Mouse (Mus musculus) layer of hippocampus, adult 8-10 months (tissue): ENCODE results near the gene Tpsb2. TPM values are rescaled to one million over a fixed set of nuclear protein-coding genes. Genes with fewer than 3 reads are reported as not detected.

Experiments used
- DNase-seq, 2 experiments: peaks; one replicate each; pipeline ENCODE4 v3.0.0; 2022; ENCODE audit warnings: low spot score in 2 of 2
- total RNA-seq, 4 experiments: library from RNA; stranded (reverse); gene quantifications; 2 replicates each; pipeline ENCODE4 v1.2.4; 2022

Gene Tpsb2
- total RNA-seq: 1 to 10 TPM in 1 of 4 experiments, under 1 TPM in 3; 0.31 to 1.0 (median 0.59) TPM

DNA sequence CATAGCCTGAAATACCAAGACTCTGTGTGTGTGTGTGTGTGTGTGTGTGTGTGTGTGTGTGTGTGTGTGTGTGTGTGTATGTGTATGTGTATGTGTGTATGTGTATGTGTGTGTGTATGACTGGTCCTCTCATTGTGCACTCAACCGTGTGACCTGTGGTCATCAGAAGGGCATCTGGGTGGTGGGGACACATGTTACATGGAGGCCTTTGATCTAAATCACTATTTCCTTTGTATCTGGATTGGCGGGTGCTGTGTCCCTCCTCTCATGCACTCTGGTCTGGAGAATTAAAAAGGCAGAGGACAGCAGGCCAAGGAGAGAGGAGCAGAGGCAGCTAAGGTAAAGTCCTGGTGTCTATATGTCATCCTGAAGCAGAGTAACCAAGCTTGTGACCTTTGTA, at the start of gene Tpsb2:
TSS of gene Tpsb2 (plus strand) at position 301 of the 400 bp plus-strand sequence.
- no peak for DNase-seq

GRCm38 (mm10) chr17:25318354-25318753, 47.8 kb upstream of the Tpsb2 start, which contains the start of gene Prss29:
Gene Prss29 (plus strand): TSS chr17:25318654.
- no peak for DNase-seq

- no peak for DNase-seq
Measured at GRCm38 (mm10) chr17:25320819-25321218, 45.3 kb upstream of the Tpsb2 start.

- no peak for DNase-seq
Measured at GRCm38 (mm10) chr17:25322930-25323329, 43.2 kb upstream of the Tpsb2 start.

- no peak for DNase-seq
Measured at GRCm38 (mm10) chr17:25332321-25332720, 33.8 kb upstream of the Tpsb2 start.

- peak; percentile 12 to 51 for DNase-seq
Measured at GRCm38 (mm10) chr17:25333943-25334342, 32.2 kb upstream of the Tpsb2 start.

DNA sequence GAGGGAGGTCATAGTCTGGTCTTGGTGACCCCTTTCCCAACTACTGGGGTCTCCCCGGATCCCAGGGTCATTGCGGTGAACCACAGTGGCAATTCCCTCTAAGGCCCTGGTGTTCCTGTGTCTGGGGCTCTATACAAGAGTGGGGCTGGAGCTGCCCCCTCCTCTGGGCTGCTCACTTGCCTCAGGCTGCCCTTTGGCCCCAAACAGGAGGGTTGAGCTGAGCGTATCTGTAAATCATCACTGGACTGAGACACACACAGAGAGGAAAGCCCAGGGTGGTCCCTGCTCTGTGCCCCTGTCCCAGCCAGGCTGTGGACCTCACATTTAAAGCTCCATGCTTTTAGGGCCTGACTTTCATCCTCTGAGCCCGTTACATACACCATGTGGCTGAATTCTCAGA, 27.9 kb upstream of the Tpsb2 start:
- DNase-seq: no peak

- no peak for DNase-seq
Measured at GRCm38 (mm10) chr17:25340003-25340402, 26.1 kb upstream of the Tpsb2 start.

DNA sequence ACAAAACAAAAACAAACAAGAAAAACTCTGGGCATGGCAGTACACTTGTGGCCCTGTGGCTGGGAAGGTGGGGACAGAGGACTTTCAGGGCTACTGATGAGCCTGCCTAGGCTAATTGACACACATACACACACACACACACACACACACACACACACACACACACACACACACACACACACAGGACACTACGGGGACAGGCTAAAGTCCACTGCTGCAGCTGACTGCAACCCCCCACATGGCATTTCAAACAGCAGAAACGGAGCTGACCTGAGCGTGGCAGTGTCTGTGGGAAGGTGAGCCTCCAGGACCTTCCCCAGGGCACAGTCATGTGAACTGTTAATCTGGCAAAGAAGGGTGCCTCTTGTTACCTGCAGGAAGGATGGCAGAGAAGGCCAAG, 24.6 kb upstream of the Tpsb2 start:
- no peak for DNase-seq

GRCm38 (mm10) chr17:25345462-25345861, 20.6 kb upstream of the Tpsb2 start, which contains the start of gene Tpsab1:
Gene Tpsab1 (minus strand): TSS chr17:25345562.
- no peak for DNase-seq

DNA sequence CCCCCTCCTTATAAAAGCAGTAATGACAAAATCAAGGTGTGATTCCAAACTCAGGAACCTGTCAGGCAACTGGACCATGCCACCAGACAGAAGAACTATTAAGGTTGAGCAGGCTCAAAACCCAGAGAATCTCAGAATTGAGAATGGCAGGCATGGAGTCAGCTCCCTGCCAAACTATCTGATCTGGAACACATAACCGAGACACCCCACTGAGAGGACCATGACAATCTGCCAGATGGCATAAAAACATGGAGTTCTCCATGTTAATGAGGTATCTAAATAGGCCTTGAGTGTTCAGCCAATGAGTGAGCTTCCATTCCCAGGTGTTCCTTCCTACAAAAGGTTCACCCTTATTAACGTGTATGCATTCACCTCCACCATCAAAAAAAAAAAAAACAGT, 4.8 kb upstream of the Tpsb2 start:
- no peak for DNase-seq

DNA sequence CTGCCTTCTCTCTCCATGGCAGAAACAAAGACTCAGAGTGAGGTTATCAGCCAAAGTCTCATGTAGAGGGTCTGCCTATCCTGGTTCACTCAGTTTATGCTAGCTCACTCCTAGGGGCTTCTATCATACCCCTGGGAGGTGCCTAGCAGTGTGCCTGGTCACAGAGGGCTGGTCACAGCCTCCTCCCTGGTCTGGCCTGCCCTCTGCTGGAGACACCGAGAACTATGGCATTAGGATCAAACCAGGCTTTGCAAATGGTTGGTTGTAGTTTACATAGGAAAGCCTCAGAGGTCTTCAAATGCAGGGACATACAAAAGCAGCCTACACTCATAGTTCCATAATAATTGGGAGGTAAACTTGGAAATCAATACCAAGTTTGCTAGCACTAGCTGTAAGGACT, 2.4 kb upstream of the Tpsb2 start:
- peak in 1 of 2 experiments; percentile 35 for DNase-seq

- DNase-seq: no peak
Measured at GRCm38 (mm10) chr17:25368973-25369372, 2.9 kb downstream of the Tpsb2 start, which contains the start of gene Tpsg1. Gene Tpsg1 (plus strand): TSS chr17:25369273.

GRCm38 (mm10) chr17:25372491-25372890, 6.4 kb downstream of the Tpsb2 start:
- no peak for DNase-seq

DNA sequence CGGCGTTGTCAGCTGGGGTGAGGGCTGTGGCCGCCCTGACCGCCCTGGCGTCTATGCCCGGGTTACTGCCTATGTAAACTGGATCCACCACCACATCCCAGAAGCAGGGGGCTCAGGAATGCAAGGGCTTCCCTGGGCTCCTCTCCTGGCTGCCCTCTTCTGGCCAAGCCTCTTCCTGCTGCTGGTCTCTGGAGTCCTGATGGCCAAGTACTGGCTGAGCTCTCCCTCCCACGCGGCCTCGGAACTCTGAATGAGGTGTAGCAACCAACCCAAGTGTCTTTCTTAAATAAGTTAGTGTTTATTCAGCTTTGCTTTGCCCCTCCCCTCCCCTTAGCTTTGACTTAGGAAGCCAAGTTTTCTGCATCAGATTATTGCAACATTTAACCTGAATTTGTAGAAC, 7.9 kb downstream of the Tpsb2 start:
- no peak for DNase-seq

DNA sequence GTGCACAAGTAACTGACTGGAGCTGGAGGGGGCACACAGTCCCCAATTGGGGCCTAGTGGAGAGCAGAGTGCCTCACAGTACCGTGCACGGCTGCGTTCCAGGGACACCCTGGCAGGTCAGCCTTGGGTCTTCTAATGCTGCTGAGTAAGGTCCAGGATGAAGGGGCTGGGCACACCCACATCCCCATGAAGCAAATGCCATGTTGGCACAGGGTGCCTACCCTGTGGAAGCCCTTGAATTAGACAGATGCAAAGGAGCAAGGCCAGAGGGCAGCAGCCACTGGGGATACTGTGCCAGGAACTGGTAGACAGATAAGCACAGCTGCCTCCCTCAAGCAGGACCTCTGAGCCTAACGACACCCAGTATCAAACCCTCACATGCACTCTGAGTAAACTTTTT, 28.4 kb downstream of the Tpsb2 start:
- no peak for DNase-seq

DNA sequence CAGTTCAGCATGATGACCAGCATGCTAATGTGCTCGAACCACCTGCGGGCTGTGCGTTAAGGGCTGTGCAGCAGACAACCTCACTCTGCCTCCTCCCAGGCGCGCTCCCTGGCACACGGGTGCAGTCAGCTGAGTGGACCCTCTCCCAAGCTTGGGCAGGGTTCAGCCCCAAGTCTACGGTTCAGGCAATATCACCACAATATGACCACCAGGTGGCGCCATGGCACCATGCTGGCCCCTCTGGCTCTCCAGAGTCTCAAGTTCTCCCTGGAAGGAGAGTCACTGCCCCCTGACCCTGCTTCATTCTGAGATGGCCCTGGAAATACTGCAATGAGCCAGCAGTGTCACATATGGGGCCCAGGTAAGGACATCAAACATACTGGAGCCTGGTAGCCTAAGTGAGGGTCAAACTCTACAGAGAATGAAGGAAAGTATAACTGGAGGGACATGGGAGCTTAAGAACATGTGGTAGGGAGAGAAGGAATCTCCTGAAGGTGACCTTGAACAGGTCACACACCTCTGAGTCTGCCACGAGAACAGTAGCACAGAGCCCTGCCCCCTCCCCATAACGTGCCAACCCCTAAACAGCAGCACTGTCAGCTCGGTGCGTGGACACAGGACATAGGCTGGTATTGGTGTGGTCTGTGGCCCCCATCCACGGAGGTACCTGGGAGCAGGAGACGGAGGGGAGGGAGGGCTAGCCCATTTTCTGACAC, 31.9 kb downstream of the Tpsb2 start:
- DNase-seq: peak; percentile 48 to 84

GRCm38 (mm10) chr17:25398520-25398838, 32.4 kb downstream of the Tpsb2 start:
- no peak for DNase-seq

- no peak for DNase-seq
Measured at GRCm38 (mm10) chr17:25400443-25400842, 34.3 kb downstream of the Tpsb2 start.

DNA sequence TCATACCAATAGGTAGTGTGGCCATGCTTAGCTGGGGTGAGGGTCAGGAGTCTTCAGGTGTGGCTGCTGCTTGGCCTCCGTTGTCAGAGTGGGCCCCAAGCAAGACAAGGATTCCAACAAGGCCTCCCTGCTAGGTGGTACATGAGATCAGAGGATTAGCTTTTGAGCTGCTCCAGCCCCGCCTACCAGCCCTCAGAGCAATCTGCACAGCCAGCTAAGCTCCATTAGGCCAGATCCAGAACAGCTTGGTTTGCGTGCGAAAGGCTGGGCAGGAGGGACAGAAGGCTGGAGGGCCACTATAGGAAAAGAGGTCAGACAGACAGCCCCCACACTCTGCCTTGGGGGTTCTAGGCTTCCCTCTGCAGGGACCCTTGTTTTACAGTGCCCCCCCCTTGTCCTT, 35.4 kb downstream of the Tpsb2 start:
- no peak for DNase-seq

DNA sequence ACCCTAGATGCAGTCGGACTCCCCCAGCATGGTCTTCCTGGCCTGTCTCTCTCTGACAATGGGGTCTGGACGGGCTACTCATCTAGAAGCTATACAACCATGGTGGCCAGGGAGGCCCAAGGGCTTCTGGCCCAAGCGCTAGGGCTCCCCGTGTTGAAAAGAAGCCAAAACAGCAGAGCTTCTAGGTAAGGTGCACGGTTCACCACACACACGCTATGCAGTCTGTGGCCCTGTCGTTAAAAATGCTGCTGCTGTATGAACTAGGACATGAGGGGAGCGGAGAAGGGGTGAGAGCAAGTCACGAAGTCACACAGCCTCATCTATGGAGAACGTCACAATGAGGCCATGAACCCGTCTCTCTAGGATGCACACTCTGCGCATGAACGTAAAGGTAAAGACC, 36.1 kb downstream of the Tpsb2 start:
- no peak for DNase-seq

- DNase-seq: no peak
Measured at GRCm38 (mm10) chr17:25404190-25404589, 38.1 kb downstream of the Tpsb2 start.

DNA sequence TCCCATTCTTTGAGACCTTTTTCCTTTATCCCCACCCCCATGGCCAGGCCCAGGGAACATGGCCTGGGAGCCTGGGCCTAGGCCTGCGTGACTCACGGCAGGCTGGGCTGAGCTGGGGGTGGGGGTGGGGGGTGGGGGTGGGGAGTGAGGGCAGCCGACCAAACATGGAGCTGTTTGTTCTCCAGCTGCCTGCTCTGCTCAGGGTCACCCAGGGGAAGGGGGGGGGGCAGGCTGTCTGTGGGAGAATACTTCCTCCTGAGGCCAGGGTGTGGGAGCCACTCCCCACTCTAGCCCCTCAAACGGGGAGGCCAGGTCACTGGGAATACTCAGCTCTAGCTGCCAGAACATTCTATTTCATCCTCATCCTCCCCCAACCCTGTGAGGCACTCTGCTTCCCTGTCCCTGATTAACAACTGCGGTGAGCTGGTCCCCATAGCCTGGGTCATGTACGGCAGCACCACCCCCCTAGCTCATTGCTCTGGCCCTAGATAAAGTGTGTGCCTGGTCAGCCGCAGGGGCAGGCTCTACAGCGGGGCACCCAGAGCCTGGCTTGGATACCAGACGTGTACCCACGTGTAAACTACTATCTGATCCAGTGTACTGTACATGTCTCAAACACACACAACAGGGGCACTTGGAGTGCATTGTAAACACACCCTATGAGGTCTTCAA, 39.3 kb downstream of the Tpsb2 start:
- no peak for DNase-seq
